Comparison of ENCODE assay signal across 8 mouse cellular contexts in genomic region chr2:93203682-93204081, GRCm38 (mm10). TPM values are rescaled to one million over a fixed set of nuclear protein-coding genes. Genes with fewer than 3 reads are reported as not detected.
DNase-seq lines count a peak whose midpoint lies in the region; ATAC-seq and TF ChIP-seq lines count a peak whose summit lies in the region.

No protein-coding gene starts in this region.

- H3K36me3 ChIP-seq in heart, embryonic 12.5 days, result peaks cover 57% of the 10 kb centered on the region
- peaks cover 38% of the 10 kb centered on the region for H3K36me3 ChIP-seq in kidney, embryonic 16.5 days (ENCODE audit: insufficient read depth, low read length)

- no peak overlapping the region for H3K9ac ChIP-seq in heart, embryonic 12.5 days
- no peak overlapping the region for H3K9ac ChIP-seq in kidney, embryonic 16.5 days (replicated peaks; ENCODE audit: low read length)

- POLR2A ChIA-PET in Patski (lab: Charles Lee), result interaction anchor here (0.7 to 0.9 kb wide), 2 partner anchors 312 to 320 kb away, joined by 3 read pairs; no protein-coding TSS in a partner anchor

- H3K4me1 ChIP-seq in heart, embryonic 12.5 days (replicated peaks), result peaks cover 19% of the 10 kb centered on the region
- peaks cover 18% of the 10 kb centered on the region for H3K4me1 ChIP-seq in kidney, embryonic 16.5 days (ENCODE audit: insufficient read depth, low read length)

- H3K4me3 ChIP-seq in heart, embryonic 12.5 days, result no peak overlapping the region
- H3K4me3 ChIP-seq in kidney, embryonic 16.5 days (ENCODE audit: low read length), result no peak overlapping the region

- H3K27ac ChIP-seq in heart, embryonic 12.5 days (ENCODE audit: poor library complexity, severe bottlenecking), result no peak overlapping the region
- no peak overlapping the region for H3K27ac ChIP-seq in kidney, embryonic 16.5 days (ENCODE audit: low read length)

- in situ Hi-C loops in Patski (cut with MboI; ENCODE audit: low pct_unique_long_range_greater_than_20kb), result loop anchor here (10.0 to 25.0 kb wide), 2 partner anchors 459 to 591 kb away; no protein-coding TSS in a partner anchor

- peak; percentile 32 for ATAC-seq in Patski
- ATAC-seq in heart, embryonic 12.5 days (ENCODE audit: insufficient number of reproducible peaks, low FRiP score), result 0 out of 2 replicates have a peak, but pooled peaks have one; percentile 6
- ATAC-seq in kidney, embryonic 16.5 days (ENCODE audit: low FRiP score, low TSS enrichment), result peak; percentile 24; the same call in 1 of the 2 replicates
- no peak for ATAC-seq in inflammation-experienced regulatory T-cells, adult 6 months

- no peaks in the 10 kb centered on the region for H3K9me3 ChIP-seq in heart, embryonic 12.5 days (replicated peaks)
- no peaks in the 10 kb centered on the region for H3K9me3 ChIP-seq in kidney, embryonic 16.5 days (ENCODE audit: low read length)

- no peak for TF ChIP-seq CTCF in Patski (IDR thresholded peaks at IDR 0.05)

- H3K27me3 ChIP-seq in Patski, result no peaks in the 10 kb centered on the region
- H3K27me3 ChIP-seq in heart, embryonic 12.5 days (replicated peaks), result no peaks in the 10 kb centered on the region
- H3K27me3 ChIP-seq in kidney, embryonic 16.5 days (ENCODE audit: insufficient read depth, low read length), result no peaks in the 10 kb centered on the region

- CTCF ChIA-PET in Patski (lab: Charles Lee), result interaction anchor here (1.0 to 6.0 kb wide), 10 partner anchors 9 to 640 kb away, joined by 3 to 59 read pairs (median 4); no protein-coding TSS in a partner anchor

- H3K4me2 ChIP-seq in heart, embryonic 12.5 days, result no peak overlapping the region
- no peak overlapping the region for H3K4me2 ChIP-seq in kidney, embryonic 16.5 days (replicated peaks; ENCODE audit: low read depth, low read length)

- 25% methylated on average over 10 of the region's 10 CpGs for WGBS in heart, embryonic 12.5 days
- 13% methylated on average over 10 of the region's 10 CpGs for WGBS in kidney, embryonic 16.5 days

- DNase-seq in CD4-positive, CD25-positive, alpha-beta regulatory T cell, adult 2 months (ENCODE audit: low read depth, low spot score), result peak; percentile 51
- DNase-seq in Patski (ENCODE audit: low read depth, low spot score), result no peak
- DNase-seq in cerebellum, postnatal 36 days, result peak; percentile 83 to 87
- peak; percentile 79 for DNase-seq in lung, postnatal 10 days
- peak; percentile 73 for DNase-seq in right cerebral cortex, postnatal 4 days

RNA-seq across cellular contexts. Expression of gene Trp53i11, which starts 16.3 kb away (rescaled TPM):
- polyA plus RNA-seq in Patski (2021), result 37.9 TPM
- polyA plus RNA-seq in heart, embryonic 12.5 days (2016; fragmentation: Nextera tagmentation; extraction: Ambion mirVana), result 25.2 and 26.7 TPM in 2 replicates
- 36.5 and 48.8 TPM in 2 replicates for polyA plus RNA-seq in kidney, embryonic 16.5 days (2015; fragmentation: Nextera tagmentation; extraction: Ambion mirVana)
- 10 to 100 TPM; 45.1 to 68.3 (median 47.4) TPM for polyA plus RNA-seq in inflammation-experienced regulatory T-cells, adult 6 months (2017; shearing (Covaris generic))
